Mouse (Mus musculus) heart, embryonic 14.5 days (tissue): Measurements from ENCODE around the gene Olfr1250. TPM values are rescaled to one million over a fixed set of nuclear protein-coding genes. Genes with fewer than 3 reads are reported as not detected.
"Not testable (repeated sequence)": the region's sequence is repeated elsewhere in the genome, so short reads cannot be mapped to it uniquely, and the experiment has no call there.

ENCODE experiments used
- ATAC-seq: fragments of 200-750 bp; cut with Nextera tagmentation; 2 replicates; pipeline ENCODE4 v1.8.0; 2017; ENCODE audit warnings: low read depth, moderate TSS enrichment; ENCODE audit not compliant: insufficient number of reproducible peaks, insufficient read depth, low FRiP score
- H3K27ac ChIP-seq, 2 experiments: fragments of 200-500 bp in 1 of 2; fragments of 300-500 bp in 1 of 2; sonication (generic) in 1 of 2; replicated peaks in 1 of 2; 2 replicates each; pipeline ENCODE4 v1.5.1; 2012 to 2014; ENCODE audit warnings: low read depth in 2 of 2, low read length in 2 of 2, control low read depth in 1 of 2, mild to moderate bottlenecking in 1 of 2, mixed read lengths in 1 of 2; ENCODE audit not compliant: control insufficient read depth in 1 of 2, insufficient read depth in 1 of 2
- H3K27me3 ChIP-seq: fragments of 300-500 bp; sonication (generic); 2 replicates; pipeline ENCODE4 v1.6.1; 2014; ENCODE audit warnings: mild to moderate bottlenecking, low read length, control low read depth; ENCODE audit not compliant: control insufficient read depth, insufficient read depth
- H3K36me3 ChIP-seq: fragments of 300-500 bp; sonication (generic); 2 replicates; pipeline ENCODE4 v1.6.1; 2014; ENCODE audit warnings: mild to moderate bottlenecking, control low read depth, low read length, mixed read lengths; ENCODE audit not compliant: control insufficient read depth, insufficient read depth
- H3K4me1 ChIP-seq, 2 experiments: fragments of 200-500 bp in 1 of 2; fragments of 300-500 bp in 1 of 2; sonication (generic) in 1 of 2; 2 replicates each; pipeline ENCODE4 v1.6.1; 2012 to 2014; ENCODE audit warnings: low read length in 2 of 2, control low read depth in 1 of 2, mixed read lengths in 1 of 2; ENCODE audit not compliant: control insufficient read depth in 2 of 2, insufficient read depth in 2 of 2
- H3K4me2 ChIP-seq: fragments of 300-500 bp; sonication (generic); 2 replicates; pipeline ENCODE4 v1.6.1; 2014; ENCODE audit warnings: mild to moderate bottlenecking, low read length
- H3K4me3 ChIP-seq, 2 experiments: fragments of 200-500 bp in 1 of 2; fragments of 300-500 bp in 1 of 2; sonication (generic) in 1 of 2; 2 replicates each; pipeline ENCODE4 v1.5.1; 2012 to 2014; ENCODE audit warnings: low read length in 2 of 2, mild to moderate bottlenecking in 2 of 2, control low read depth in 1 of 2, low read depth in 1 of 2, moderate library complexity in 1 of 2; ENCODE audit not compliant: control insufficient read depth in 1 of 2, insufficient read depth in 1 of 2
- H3K9ac ChIP-seq: fragments of 300-500 bp; sonication (generic); 2 replicates; pipeline ENCODE4 v1.6.1; 2014; ENCODE audit warnings: mild to moderate bottlenecking, low read length
- H3K9me3 ChIP-seq: fragments of 300-500 bp; sonication (generic); 2 replicates; pipeline ENCODE4 v1.6.1; 2016; ENCODE audit warnings: low read length, control low read depth; ENCODE audit not compliant: control insufficient read depth
- WGBS: fragments of 180-500 bp; shearing (Covaris S2); extraction: QIAGEN DNeasy Blood & Tissue Kit; methylation state at CpG from one replicate; pipeline ENCODE4 v1.1.7; 2014; 5-methylcytosine and 5-hydroxymethylcytosine counted together
- polyA plus RNA-seq: library from polyadenylated mRNA; unstranded; fragments of >200 nt; fragmentation: Nextera tagmentation; extraction: Ambion mirVana; gene quantifications from 2 replicates; pipeline ENCODE4 v1.2.1, GENCODE M21; 2014

The Olfr1250 gene
- polyA plus RNA-seq: not detected in 2 replicates

- ATAC-seq: no peak
- no peak within 1 kb of the TSS for H3K4me3 ChIP-seq
Measured at GRCm38 (mm10) chr2:89661367-89661766, at the start of gene Olfr1250. TSS of gene Olfr1250 (minus strand) at chr2:89661467.

GRCm38 (mm10) chr2:89691980-89692379 is 30.7 kb upstream of the Olfr1250 start:
- Histone ChIP-seq H3K36me3 (no peaks in the 10 kb centered on the region), H3K9ac (no peak overlapping the region), H3K4me2 (no peak overlapping the region), H3K27me3 (no peaks in the 10 kb centered on the region), H3K4me1 (no peaks in the 10 kb centered on the region), H3K4me3 (no peak overlapping the region), H3K27ac (no peak overlapping the region), H3K9me3 (no peaks in the 10 kb centered on the region)
- ATAC-seq: 0 out of 2 replicates have a peak, but pooled peaks have one; percentile 31
- WGBS: 67% methylated on average over 4 of the region's 6 CpGs

More at GRCm38 (mm10) chr2:89661367-89661766, at the start of gene Olfr1250:
- Histone ChIP-seq H3K4me2 (no peak within 1 kb of the TSS), H3K36me3 (no peaks in the 10 kb centered on the region), H3K27me3 (no peaks in the 10 kb centered on the region), H3K4me1 (no peaks in the 10 kb centered on the region), H3K9ac (no peak within 1 kb of the TSS), H3K27ac (no peak within 1 kb of the TSS), H3K9me3 (no peaks in the 10 kb centered on the region)

GRCm38 (mm10) chr2:89671836-89672235 is 10.6 kb upstream of the Olfr1250 start, which contains the start of gene Olfr1251:
TSS of gene Olfr1251 (minus strand) at chr2:89671936.
- no peak within 1 kb of the TSS for H3K4me3 ChIP-seq
- H3K4me2 ChIP-seq: no peak within 1 kb of the TSS
- H3K4me1 ChIP-seq: no peaks in the 10 kb centered on the region
- ATAC-seq: no peak
- no peak within 1 kb of the TSS for H3K9ac ChIP-seq
- H3K9me3 ChIP-seq: no peaks in the 10 kb centered on the region
- H3K27me3 ChIP-seq: no peaks in the 10 kb centered on the region
- H3K27ac ChIP-seq: no peak within 1 kb of the TSS
- H3K36me3 ChIP-seq: no peaks in the 10 kb centered on the region

- no peaks in the 10 kb centered on the region for H3K27me3 ChIP-seq
- no peak within 1 kb of the TSS for H3K4me3 ChIP-seq
- no peak within 1 kb of the TSS for H3K9ac ChIP-seq
- H3K9me3 ChIP-seq: no peaks in the 10 kb centered on the region
- no peak within 1 kb of the TSS for H3K27ac ChIP-seq
- H3K4me1 ChIP-seq: no peaks in the 10 kb centered on the region
- no peak within 1 kb of the TSS for H3K4me2 ChIP-seq
- H3K36me3 ChIP-seq: no peaks in the 10 kb centered on the region
- ATAC-seq: no peak
- 81% methylated on average over 2 of the region's 2 CpGs for WGBS
Measured at GRCm38 (mm10) chr2:89634883-89635282, 26.4 kb downstream of the Olfr1250 start, which contains the start of gene Olfr1249. TSS of gene Olfr1249 (minus strand) at chr2:89634983.

GRCm38 (mm10) chr2:89618145-89618544 is 43.1 kb downstream of the Olfr1250 start, which contains the start of gene Olfr1248:
TSS of gene Olfr1248 (minus strand) at chr2:89618245.
- not testable (repeated sequence) for H3K36me3 ChIP-seq, H3K27me3 ChIP-seq, H3K9me3 ChIP-seq, H3K4me3 ChIP-seq, H3K27ac ChIP-seq, H3K4me2 ChIP-seq, H3K9ac ChIP-seq, H3K4me1 ChIP-seq, ATAC-seq
- 84% methylated on average over 1 of the region's 1 CpGs for WGBS

- Histone ChIP-seq H3K9ac (no peak within 1 kb of the TSS), H3K27me3 (no peaks in the 10 kb centered on the region), H3K4me2 (no peak within 1 kb of the TSS), H3K27ac (no peak within 1 kb of the TSS), H3K9me3 (no peaks in the 10 kb centered on the region), H3K36me3 (no peaks in the 10 kb centered on the region), H3K4me3 (no peak within 1 kb of the TSS), H3K4me1 (no peaks in the 10 kb centered on the region)
- 85% methylated on average over 2 of the region's 2 CpGs for WGBS
- ATAC-seq: no peak
Measured at GRCm38 (mm10) chr2:89614030-89614429, 47.2 kb downstream of the Olfr1250 start, which contains the start of gene Olfr1247. TSS of gene Olfr1247 (minus strand) at chr2:89614130.

Other genes starting within 250 kb of the Olfr1250 start
- not detected in 2 replicates for gene Olfr1239, start 241.1 kb downstream of the Olfr1250 start, polyA plus RNA-seq
- gene Olfr1240, start 218.5 kb downstream of the Olfr1250 start, polyA plus RNA-seq: not detected in 2 replicates
- not detected in 2 replicates for gene Olfr1241, start 174.3 kb downstream of the Olfr1250 start, polyA plus RNA-seq
- not detected in 2 replicates for gene Olfr1242, start 163.1 kb downstream of the Olfr1250 start, polyA plus RNA-seq
- gene Olfr1243, start 130.0 kb downstream of the Olfr1250 start, polyA plus RNA-seq: not detected in 2 replicates
- gene Olfr1245, start 83.0 kb downstream of the Olfr1250 start, polyA plus RNA-seq: not detected in 2 replicates
- not detected in 2 replicates for gene Olfr1246, start 68.3 kb downstream of the Olfr1250 start, polyA plus RNA-seq
- gene Olfr1247, start 47.3 kb downstream of the Olfr1250 start, polyA plus RNA-seq: not detected in 2 replicates
- gene Olfr1248, start 43.2 kb downstream of the Olfr1250 start, polyA plus RNA-seq: not detected in 2 replicates
- gene Olfr1249, start 26.5 kb downstream of the Olfr1250 start, polyA plus RNA-seq: not detected in 2 replicates
- gene Olfr1251, start 10.5 kb upstream of the Olfr1250 start, polyA plus RNA-seq: not detected in 2 replicates
- not detected in 2 replicates for gene Olfr1252, start 63.5 kb upstream of the Olfr1250 start, polyA plus RNA-seq
- gene Olfr1253, start 95.6 kb upstream of the Olfr1250 start, polyA plus RNA-seq: not detected in 2 replicates
- not detected in 2 replicates for gene Olfr1254, start 132.2 kb upstream of the Olfr1250 start, polyA plus RNA-seq
- not detected in 2 replicates for gene Olfr1255, start 150.6 kb upstream of the Olfr1250 start, polyA plus RNA-seq
- not detected in 2 replicates for gene Olfr1256, start 180.1 kb upstream of the Olfr1250 start, polyA plus RNA-seq
- gene Olfr48, start 186.7 kb upstream of the Olfr1250 start, polyA plus RNA-seq: not detected in 2 replicates
- gene Olfr1257, start 217.0 kb upstream of the Olfr1250 start, polyA plus RNA-seq: not detected in 2 replicates